Comparison of ENCODE assay signal across 8 mouse cellular contexts in the genomic region with DNA sequence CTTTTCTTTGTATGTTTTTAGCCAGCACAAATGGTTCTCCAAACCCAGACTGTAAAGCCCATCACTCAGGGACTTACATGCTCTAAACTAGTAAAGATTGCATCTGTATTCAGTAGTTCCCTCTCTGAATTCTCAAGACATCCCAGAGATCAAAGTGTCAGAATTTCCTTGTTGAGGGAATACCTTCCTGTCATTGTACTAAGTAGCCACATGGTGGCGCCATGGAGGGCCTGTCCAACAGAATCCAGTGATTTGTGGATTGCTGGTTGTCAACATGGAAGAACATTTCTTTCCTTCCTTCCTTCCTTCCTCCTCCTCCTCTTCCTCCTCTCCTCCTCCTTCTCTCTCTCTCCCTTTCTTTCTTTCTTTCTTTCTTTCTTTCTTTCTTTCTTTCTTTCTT.
DNase-seq lines count a peak whose midpoint lies in the region; ATAC-seq lines count a peak whose summit lies in the region.

No protein-coding gene starts in this region.

- WGBS in hindbrain, embryonic 11.5 days = 0% methylated on average over 1 of the region's 1 CpGs
- 0% methylated on average over 1 of the region's 1 CpGs for WGBS in hindbrain, embryonic 12.5 days

- no peak for ATAC-seq in hindbrain, embryonic 11.5 days (ENCODE audit: low FRiP score)
- ATAC-seq in hindbrain, embryonic 12.5 days (ENCODE audit: low FRiP score) = no peak

- intact Hi-C loops in gastrocnemius, postnatal 14 days (cut with DNase I; ENCODE audit: low total_unique reads) = no loop called here

- H3K27ac ChIP-seq in hindbrain, embryonic 11.5 days (ENCODE audit: low read depth, low read length) = no peak overlapping the region
- no peak overlapping the region for H3K27ac ChIP-seq in hindbrain, embryonic 12.5 days

- peak; percentile 69 for DNase-seq in hindbrain, embryonic 11.5 days (ENCODE audit: low spot score)
- DNase-seq in right cerebral cortex, postnatal 4 days = peak; percentile 53
- no peak for DNase-seq in right cerebral cortex, postnatal 25 days
- peak; percentile 67 for DNase-seq in embryo, embryonic 10.5 days (ENCODE audit: low spot score)
- DNase-seq in testis, postnatal 10 days (ENCODE audit: low spot score) = peak; percentile 65
- no peak for DNase-seq in layer of hippocampus, adult 11-12 months (ENCODE audit: low spot score)
- no peak for DNase-seq in gastrocnemius, postnatal 14 days

- 0 out of 2 replicates have a peak, but pooled peaks cover 4% of the 10 kb centered on the region for H3K4me1 ChIP-seq in hindbrain, embryonic 11.5 days (replicated peaks; ENCODE audit: control insufficient read depth, insufficient read depth, low read length)
- H3K4me1 ChIP-seq in hindbrain, embryonic 12.5 days = peaks cover 12% of the 10 kb centered on the region

- no peaks in the 10 kb centered on the region for H3K9me3 ChIP-seq in hindbrain, embryonic 11.5 days (ENCODE audit: control insufficient read depth, low read length)
- no peaks in the 10 kb centered on the region for H3K9me3 ChIP-seq in hindbrain, embryonic 12.5 days (replicated peaks)

- H3K4me3 ChIP-seq in hindbrain, embryonic 11.5 days (ENCODE audit: low read depth, low read length) = no peak overlapping the region
- no peak overlapping the region for H3K4me3 ChIP-seq in hindbrain, embryonic 12.5 days

- no peaks in the 10 kb centered on the region for H3K36me3 ChIP-seq in hindbrain, embryonic 11.5 days (ENCODE audit: control insufficient read depth, insufficient read depth, low read length)
- no peaks in the 10 kb centered on the region for H3K36me3 ChIP-seq in hindbrain, embryonic 12.5 days

- H3K9ac ChIP-seq in hindbrain, embryonic 11.5 days (ENCODE audit: low read depth, low read length) = no peak overlapping the region
- H3K9ac ChIP-seq in hindbrain, embryonic 12.5 days = no peak overlapping the region

- no peak overlapping the region for H3K4me2 ChIP-seq in hindbrain, embryonic 11.5 days (replicated peaks; ENCODE audit: low read depth, low read length)
- no peak overlapping the region for H3K4me2 ChIP-seq in hindbrain, embryonic 12.5 days (replicated peaks)

- no peaks in the 10 kb centered on the region for H3K27me3 ChIP-seq in hindbrain, embryonic 11.5 days (ENCODE audit: control insufficient read depth, insufficient read depth, low read length)
- no peaks in the 10 kb centered on the region for H3K27me3 ChIP-seq in hindbrain, embryonic 12.5 days

Comparison
In these comparisons a context has a peak if more than half of its experiments do, and no peak if none do; other contexts are left out.
1. DNase-seq: peak in hindbrain, embryonic 11.5 days (single experiment), right cerebral cortex, postnatal 4 days (single experiment), embryo, embryonic 10.5 days (single experiment) and testis, postnatal 10 days (single experiment); none in right cerebral cortex, postnatal 25 days (single experiment), layer of hippocampus, adult 11-12 months (single experiment) and gastrocnemius, postnatal 14 days (single experiment).